Mouse (Mus musculus) frontal cortex, postnatal 14 days (tissue): ENCODE data around the gene Wfdc10.

Experiments used
- DNase-seq, 2 experiments: peaks; one replicate each; pipeline ENCODE4 v3.0.0; 2022; ENCODE audit warnings: low spot score in 2 of 2

Gene Wfdc10

GRCm38 (mm10) chr2:164701761-164702160 lies 45.9 kb downstream of the Wfdc10 start:
- no peak for DNase-seq

GRCm38 (mm10) chr2:164704235-164704634 lies 48.4 kb downstream of the Wfdc10 start:
- DNase-seq = no peak

- DNase-seq = no peak
These were observed 49.5 kb downstream of the Wfdc10 start for GRCm38 (mm10) chr2:164705328-164705727.

- DNase-seq = no peak
These were observed 50.1 kb downstream of the Wfdc10 start for GRCm38 (mm10) chr2:164705991-164706390.
